Mouse (Mus musculus) right cerebral cortex, postnatal 14 days (tissue): Measurements from ENCODE around the gene Zfp622.

Experiments
- DNase-seq: peaks from one replicate; pipeline ENCODE4 v3.0.0; 2022

Gene Zfp622

GRCm38 (mm10) chr15:25984067-25984733 lies at the start of gene Zfp622:
Zfp622 (plus strand) TSS chr15:25984366.
- peak; percentile 92 for DNase-seq

GRCm38 (mm10) chr15:25934411-25934810 lies 49.8 kb upstream of the Zfp622 start:
- DNase-seq = no peak

GRCm38 (mm10) chr15:25938496-25938895 lies 45.7 kb upstream of the Zfp622 start:
- DNase-seq = no peak

- no peak for DNase-seq
These were observed 43.5 kb upstream of the Zfp622 start for GRCm38 (mm10) chr15:25940397-25941377.

GRCm38 (mm10) chr15:25941514-25941913 lies 42.7 kb upstream of the Zfp622 start:
- no peak for DNase-seq

- DNase-seq = no peak
These were observed 41.8 kb upstream of the Zfp622 start for GRCm38 (mm10) chr15:25942415-25942814.

GRCm38 (mm10) chr15:25943386-25944137 lies 40.6 kb upstream of the Zfp622 start:
- no peak for DNase-seq

GRCm38 (mm10) chr15:25945224-25945623 lies 38.9 kb upstream of the Zfp622 start:
- no peak for DNase-seq

GRCm38 (mm10) chr15:25946482-25946881 lies 37.7 kb upstream of the Zfp622 start:
- no peak for DNase-seq

- no peak for DNase-seq
These were observed 36.8 kb upstream of the Zfp622 start for GRCm38 (mm10) chr15:25947383-25947782.

- DNase-seq = no peak
These were observed 35.6 kb upstream of the Zfp622 start for GRCm38 (mm10) chr15:25948257-25949223.

- no peak for DNase-seq
These were observed 34.5 kb upstream of the Zfp622 start for GRCm38 (mm10) chr15:25949696-25950095.

- DNase-seq = no peak
These were observed 33.6 kb upstream of the Zfp622 start for GRCm38 (mm10) chr15:25950584-25950983.

- no peak for DNase-seq
These were observed 33.1 kb upstream of the Zfp622 start for GRCm38 (mm10) chr15:25951037-25951436.

GRCm38 (mm10) chr15:25956001-25956400 lies 28.2 kb upstream of the Zfp622 start:
- DNase-seq = no peak

GRCm38 (mm10) chr15:25956422-25957117 lies 27.6 kb upstream of the Zfp622 start:
- DNase-seq = no peak

GRCm38 (mm10) chr15:25957651-25958050 lies 26.5 kb upstream of the Zfp622 start:
- DNase-seq = no peak

GRCm38 (mm10) chr15:25959375-25959774 lies 24.8 kb upstream of the Zfp622 start:
- no peak for DNase-seq

GRCm38 (mm10) chr15:25960231-25960630 lies 23.9 kb upstream of the Zfp622 start:
- no peak for DNase-seq

- DNase-seq = no peak
These were observed 17.9 kb upstream of the Zfp622 start for GRCm38 (mm10) chr15:25966220-25966774.

GRCm38 (mm10) chr15:25971596-25971995 lies 12.6 kb upstream of the Zfp622 start:
- DNase-seq = no peak
